Mouse (Mus musculus) thymus, adult 2 months (tissue): ENCODE results near the gene Metrnl. TPM values are rescaled to one million over a fixed set of nuclear protein-coding genes. Genes with fewer than 3 reads are reported as not detected.

Experiments used
- DNase-seq: peaks from one replicate; pipeline ENCODE4 v3.0.0; 2021
- H3K27ac ChIP-seq: fragments of 200-500 bp; 2 replicates; pipeline ENCODE4 v1.5.1; 2012; ENCODE audit warnings: low read length, control low read depth; ENCODE audit not compliant: control insufficient read depth, insufficient read depth
- H3K27me3 ChIP-seq: fragments of 200-500 bp; 2 replicates; pipeline ENCODE4 v1.6.1; 2012; ENCODE audit warnings: mild to moderate bottlenecking, low read length, moderate library complexity, mixed read lengths; ENCODE audit not compliant: control insufficient read depth, insufficient read depth
- H3K36me3 ChIP-seq: fragments of 200-500 bp; 2 replicates; pipeline ENCODE4 v1.6.1; 2012; ENCODE audit warnings: mild to moderate bottlenecking, low read length, moderate library complexity; ENCODE audit not compliant: control insufficient read depth, insufficient read depth
- H3K4me1 ChIP-seq: fragments of 200-500 bp; replicated peaks from 2 replicates; pipeline ENCODE4 v1.6.1; 2012; ENCODE audit warnings: low read length; ENCODE audit not compliant: control insufficient read depth, insufficient read depth
- H3K4me3 ChIP-seq: fragments of 200-500 bp; 2 replicates; pipeline ENCODE4 v1.5.1; 2012; ENCODE audit warnings: mild to moderate bottlenecking, low read length, control low read depth, moderate library complexity; ENCODE audit not compliant: control insufficient read depth, insufficient read depth
- CTCF ChIP-seq: fragments of 200-500 bp; IDR thresholded peaks from 2 replicates; pipeline ENCODE4 v1.5.1; 2012; ENCODE audit warnings: mild to moderate bottlenecking, control low read depth, low read length, moderate library complexity, borderline replicate concordance; ENCODE audit not compliant: control insufficient read depth, poor library complexity, insufficient read depth; ENCODE audit errors: extremely low read depth
- POLR2A ChIP-seq: fragments of 200-500 bp; IDR thresholded peaks from 2 replicates; pipeline ENCODE4 v1.6.1; 2012; ENCODE audit warnings: mild to moderate bottlenecking, low read length, control low read depth, moderate library complexity; ENCODE audit not compliant: control insufficient read depth, poor library complexity, insufficient read depth; ENCODE audit errors: extremely low read depth
- WGBS: fragments of 180-500 bp; shearing (Covaris S2); methylation state at CpG from one replicate; pipeline ENCODE4 v1.1.7; 2018; 5-methylcytosine and 5-hydroxymethylcytosine counted together
- polyA plus RNA-seq: library from polyadenylated mRNA; depleted of rRNA; stranded (reverse); fragments of >200 nt; gene quantifications from 2 replicates; pipeline ENCODE4 v1.2.3, GENCODE M21; 2012

Metrnl gene
- polyA plus RNA-seq, 1 experiment = 17.6 TPM

DNA sequence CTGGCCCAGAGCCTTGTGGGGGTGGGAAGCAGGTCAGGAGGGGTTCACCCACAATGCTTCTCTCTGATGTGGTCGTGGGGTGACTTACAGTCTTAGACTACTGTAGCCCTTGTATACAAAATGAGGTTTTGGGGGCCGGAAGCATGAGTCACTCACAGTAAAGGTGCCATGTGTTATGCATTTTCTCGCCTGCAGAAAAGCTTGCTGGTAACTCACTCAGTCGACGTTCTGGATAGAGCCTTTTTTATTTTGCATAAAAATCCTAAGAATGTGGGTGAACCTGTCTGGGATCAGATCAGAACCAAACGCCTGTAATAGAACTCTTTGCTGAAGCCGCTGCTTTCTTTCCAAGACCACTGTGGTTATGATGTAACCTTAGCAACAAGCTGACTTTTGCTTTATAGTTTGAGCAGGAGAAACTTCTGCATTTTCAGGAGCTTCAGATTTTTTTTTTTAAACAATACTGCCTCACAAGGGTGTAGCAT lies 5.2 kb downstream of the Metrnl start:
- Histone ChIP-seq H3K27ac (no peak overlapping the region), H3K27me3 (peaks cover 15% of the 10 kb centered on the region; the same call in 1 of the 2 replicates), H3K4me3 (no peak overlapping the region), H3K4me1 (peaks cover 37% of the 10 kb centered on the region), H3K36me3 (no peaks in the 10 kb centered on the region)
- WGBS = 2% methylated on average over 7 of the region's 7 CpGs
- DNase-seq = peak; percentile 88
- no peak for TF ChIP-seq POLR2A
- no peak for TF ChIP-seq CTCF

DNA sequence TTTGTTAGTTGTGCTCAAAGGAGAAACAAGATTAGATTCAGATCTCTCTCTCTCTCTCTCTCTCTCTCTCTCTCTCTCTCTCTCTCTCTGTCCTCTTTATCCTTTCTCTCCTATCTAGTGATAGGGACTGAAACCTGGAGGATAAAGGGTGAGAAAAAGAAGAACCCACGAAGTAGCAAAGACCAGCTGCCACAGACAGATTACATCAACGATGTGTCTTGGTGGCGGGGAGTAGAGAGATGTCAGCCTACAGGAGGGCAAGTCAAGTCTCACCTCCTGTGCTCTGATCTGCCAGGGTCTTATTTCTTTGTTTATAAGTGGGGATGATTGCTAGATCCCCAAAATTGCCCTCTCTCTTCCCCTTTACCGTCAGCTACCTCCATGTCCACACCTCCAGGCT lies 7.9 kb downstream of the Metrnl start:
- Histone ChIP-seq H3K4me1 (peaks cover 15% of the 10 kb centered on the region), H3K27me3 (no peaks in the 10 kb centered on the region; the same call in 1 of the 2 replicates), H3K27ac (no peak overlapping the region), H3K4me3 (no peak overlapping the region), H3K36me3 (no peaks in the 10 kb centered on the region)
- 49% methylated on average over 4 of the region's 4 CpGs for WGBS
- no peak for DNase-seq
- no peak for TF ChIP-seq POLR2A
- no peak for TF ChIP-seq CTCF

GRCm38 (mm10) chr11:121710245-121710644 lies 8.9 kb downstream of the Metrnl start:
- no peaks in the 10 kb centered on the region for H3K36me3 ChIP-seq
- H3K4me1 ChIP-seq = peaks cover 15% of the 10 kb centered on the region
- no peak overlapping the region for H3K27ac ChIP-seq
- TF ChIP-seq POLR2A (no peak), CTCF (no peak)
- WGBS = 98% methylated on average over 5 of the region's 5 CpGs
- no peaks in the 10 kb centered on the region for H3K27me3 ChIP-seq
- DNase-seq = no peak
- H3K4me3 ChIP-seq = no peak overlapping the region

- no peak for DNase-seq
- no peak overlapping the region for H3K27ac ChIP-seq
- WGBS = 56% methylated on average over 6 of the region's 6 CpGs
- H3K4me3 ChIP-seq = no peak overlapping the region
- TF ChIP-seq POLR2A (no peak), CTCF (no peak)
- no peaks in the 10 kb centered on the region for H3K36me3 ChIP-seq
- H3K27me3 ChIP-seq = no peaks in the 10 kb centered on the region
- no peaks in the 10 kb centered on the region for H3K4me1 ChIP-seq
Observed at GRCm38 (mm10) chr11:121712987-121713386, 11.6 kb downstream of the Metrnl start.

- H3K4me1 ChIP-seq = no peaks in the 10 kb centered on the region
- no peak overlapping the region for H3K27ac ChIP-seq
- WGBS = 81% methylated on average over 2 of the region's 2 CpGs
- no peak for TF ChIP-seq POLR2A
- no peak for TF ChIP-seq CTCF
- no peak overlapping the region for H3K4me3 ChIP-seq
- no peak for DNase-seq
- no peaks in the 10 kb centered on the region for H3K27me3 ChIP-seq
- no peaks in the 10 kb centered on the region for H3K36me3 ChIP-seq
Observed at GRCm38 (mm10) chr11:121713569-121713968, 12.2 kb downstream of the Metrnl start.

DNA sequence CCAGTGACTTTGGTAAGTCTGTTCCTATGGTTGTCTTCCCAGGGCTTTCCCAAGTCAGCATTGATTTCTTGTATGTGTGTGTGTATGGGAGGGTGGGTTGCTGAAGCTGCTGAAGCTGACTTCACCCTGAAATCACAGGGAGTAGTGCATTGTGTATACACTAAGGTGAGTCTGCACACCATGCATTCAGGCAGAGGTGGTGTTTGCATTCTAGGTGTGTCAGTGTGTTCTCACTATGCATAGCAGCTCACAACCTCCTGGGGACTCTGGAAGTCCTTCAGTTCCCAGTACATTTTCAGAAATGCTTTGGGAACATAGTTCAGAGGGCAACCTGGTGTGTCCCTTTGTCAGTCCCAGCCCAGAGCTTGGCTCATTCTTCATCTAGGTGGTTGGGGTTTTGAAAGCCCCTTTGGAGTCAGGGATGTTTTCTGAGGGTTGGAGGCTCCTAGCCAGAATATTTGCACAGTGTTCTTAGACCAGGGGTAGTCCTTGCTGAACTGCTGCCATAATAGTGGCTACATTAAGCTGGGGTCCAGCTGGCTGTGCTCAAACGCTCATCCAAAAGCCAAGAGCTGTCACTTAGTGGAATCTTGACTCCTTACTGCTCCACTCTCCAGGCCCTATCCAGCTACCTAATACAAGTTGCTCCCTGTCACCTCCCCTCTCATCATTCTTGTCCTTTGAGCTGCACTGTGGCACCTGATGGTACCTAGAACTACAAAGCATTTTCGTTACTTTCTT lies 13.6 kb downstream of the Metrnl start:
- DNase-seq = no peak
- Histone ChIP-seq H3K4me1 (no peaks in the 10 kb centered on the region), H3K4me3 (no peak overlapping the region), H3K36me3 (no peaks in the 10 kb centered on the region), H3K27ac (no peak overlapping the region), H3K27me3 (no peaks in the 10 kb centered on the region)
- 97% methylated on average over 2 of the region's 2 CpGs for WGBS
- TF ChIP-seq CTCF = no peak
- no peak for TF ChIP-seq POLR2A
